Mouse (Mus musculus) mature B cell (primary cell): ENCODE results near the gene Gdpgp1.

Experiments used
- in situ Hi-C: fragments of 300-500 bp; cut with MboI; formaldehyde crosslinking; loops from 2 replicates; pipeline ENCODE4 v1.14.3; 2019

Gene Gdpgp1

GRCm38 (mm10) chr7:80232489-80233029 lies at the start of gene Gdpgp1, which contains the start of gene Cib1:
TSS of gene Gdpgp1 (plus strand) at chr7:80232865.
TSS of gene Cib1 (minus strand) at chr7:80232813.
- in situ Hi-C loops = no loop called here

- in situ Hi-C loops = no loop called here
Measured at GRCm38 (mm10) chr7:80183466-80183865, 49.2 kb upstream of the Gdpgp1 start.

GRCm38 (mm10) chr7:80183969-80184368 lies 48.7 kb upstream of the Gdpgp1 start:
- in situ Hi-C loops = no loop called here

GRCm38 (mm10) chr7:80184551-80184950 lies 48.1 kb upstream of the Gdpgp1 start:
- in situ Hi-C loops = no loop called here

GRCm38 (mm10) chr7:80184968-80185367 lies 47.7 kb upstream of the Gdpgp1 start:
- in situ Hi-C loops = no loop called here

- in situ Hi-C loops = no loop called here
Measured at GRCm38 (mm10) chr7:80186021-80186420, 46.6 kb upstream of the Gdpgp1 start.

GRCm38 (mm10) chr7:80186531-80187296 lies 46.0 kb upstream of the Gdpgp1 start, which contains the start of gene Sema4b:
TSS of gene Sema4b (plus strand) at chr7:80186841.
- in situ Hi-C loops = no loop called here

GRCm38 (mm10) chr7:80187501-80187900 lies 45.2 kb upstream of the Gdpgp1 start:
- in situ Hi-C loops = no loop called here

- in situ Hi-C loops = no loop called here
Measured at GRCm38 (mm10) chr7:80188579-80189125, 44.0 kb upstream of the Gdpgp1 start.

GRCm38 (mm10) chr7:80189147-80189933 lies 43.3 kb upstream of the Gdpgp1 start:
- in situ Hi-C loops = no loop called here

GRCm38 (mm10) chr7:80191455-80191854 lies 41.2 kb upstream of the Gdpgp1 start:
- in situ Hi-C loops = no loop called here

- in situ Hi-C loops = no loop called here
Measured at GRCm38 (mm10) chr7:80192226-80193061, 40.2 kb upstream of the Gdpgp1 start.

GRCm38 (mm10) chr7:80193941-80194739 lies 38.5 kb upstream of the Gdpgp1 start:
- in situ Hi-C loops = no loop called here

- in situ Hi-C loops = no loop called here
Measured at GRCm38 (mm10) chr7:80195146-80195545, 37.5 kb upstream of the Gdpgp1 start.

GRCm38 (mm10) chr7:80195576-80196263 lies 36.9 kb upstream of the Gdpgp1 start:
- in situ Hi-C loops = no loop called here

GRCm38 (mm10) chr7:80197371-80197770 lies 35.3 kb upstream of the Gdpgp1 start:
- in situ Hi-C loops = no loop called here

GRCm38 (mm10) chr7:80197941-80198778 lies 34.5 kb upstream of the Gdpgp1 start:
- in situ Hi-C loops = no loop called here

GRCm38 (mm10) chr7:80198863-80199262 lies 33.8 kb upstream of the Gdpgp1 start:
- in situ Hi-C loops = no loop called here

GRCm38 (mm10) chr7:80199286-80199685 lies 33.4 kb upstream of the Gdpgp1 start:
- in situ Hi-C loops = no loop called here
